Mouse (Mus musculus) right cerebral cortex, adult 2 months (tissue): Measurements from ENCODE around the gene Zfp507.

Experiments
- DNase-seq, 2 experiments: peaks; one replicate each; pipeline ENCODE4 v3.0.0; 2021 to 2022; ENCODE audit warnings: low spot score in 2 of 2

The Zfp507 gene

GRCm38 (mm10) chr7:35740489-35741230 is 62.1 kb downstream of the Zfp507 start:
- DNase-seq = peak; percentile 42 to 57

GRCm38 (mm10) chr7:35738871-35739270 is 63.9 kb downstream of the Zfp507 start:
- no peak for DNase-seq

- no peak for DNase-seq
Observed at GRCm38 (mm10) chr7:35733313-35734050, 69.3 kb downstream of the Zfp507 start.

GRCm38 (mm10) chr7:35732585-35733059 is 70.2 kb downstream of the Zfp507 start:
- no peak for DNase-seq

GRCm38 (mm10) chr7:35729621-35730031 is 73.2 kb downstream of the Zfp507 start:
- DNase-seq = peak; percentile 25 to 36

- DNase-seq = no peak
Observed at GRCm38 (mm10) chr7:35728376-35728775, 74.4 kb downstream of the Zfp507 start.

GRCm38 (mm10) chr7:35723035-35723434 is 79.8 kb downstream of the Zfp507 start:
- DNase-seq = no peak
